Mouse (Mus musculus): ENCODE measurements around the gene Osbpl5. TPM values are rescaled to one million over a fixed set of nuclear protein-coding genes. Genes with fewer than 3 reads are reported as not detected.

Osbpl5 gene
- 10 to 100 TPM; 25.8 to 47.4 TPM for total RNA-seq (2021)
- 28.1 and 28.2 TPM in 2 replicates for polyA plus RNA-seq (2012; rRNA removed)
- long read RNA-seq, transcript Osbpl5-202 (22 exons, 3,775 nt) = major isoform, 27 of 39 reads
- long read RNA-seq, partial matches to known transcripts = 5 of 39 reads
- long read RNA-seq, other reads (novel, unspliced or antisense) = 6 of 39 reads

- DNase-seq = no peak
Observed at GRCm38 (mm10) chr7:143756125-143757026, at the start of gene Osbpl5. Gene Osbpl5 (minus strand): TSS chr7:143756985.

- no peak for DNase-seq
Observed at GRCm38 (mm10) chr7:143805199-143805624, 48.4 kb upstream of the Osbpl5 start.

- DNase-seq = peak; percentile 39
Observed at GRCm38 (mm10) chr7:143801195-143802065, 44.6 kb upstream of the Osbpl5 start.

DNA sequence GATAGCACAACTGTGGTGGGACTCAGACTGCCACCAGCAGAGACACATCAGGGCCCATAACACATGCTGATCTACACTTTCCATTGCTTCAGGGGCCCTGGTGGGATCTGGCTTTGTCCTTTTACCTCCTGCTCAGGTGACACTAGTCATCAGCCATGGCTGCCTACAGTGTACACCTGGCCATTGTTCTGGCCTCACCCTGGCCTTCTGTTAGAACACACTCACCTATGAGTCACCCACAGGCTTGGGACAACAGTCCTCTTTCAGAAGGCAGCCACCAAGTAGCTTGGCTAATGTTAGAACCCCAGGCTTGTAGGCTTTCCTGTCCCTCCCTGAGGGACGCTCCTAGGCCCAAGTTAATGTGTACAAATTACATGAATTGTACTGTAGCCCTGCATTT, 44.0 kb upstream of the Osbpl5 start:
- DNase-seq = no peak

GRCm38 (mm10) chr7:143798783-143799182, 42.0 kb upstream of the Osbpl5 start:
- no peak for DNase-seq

DNA sequence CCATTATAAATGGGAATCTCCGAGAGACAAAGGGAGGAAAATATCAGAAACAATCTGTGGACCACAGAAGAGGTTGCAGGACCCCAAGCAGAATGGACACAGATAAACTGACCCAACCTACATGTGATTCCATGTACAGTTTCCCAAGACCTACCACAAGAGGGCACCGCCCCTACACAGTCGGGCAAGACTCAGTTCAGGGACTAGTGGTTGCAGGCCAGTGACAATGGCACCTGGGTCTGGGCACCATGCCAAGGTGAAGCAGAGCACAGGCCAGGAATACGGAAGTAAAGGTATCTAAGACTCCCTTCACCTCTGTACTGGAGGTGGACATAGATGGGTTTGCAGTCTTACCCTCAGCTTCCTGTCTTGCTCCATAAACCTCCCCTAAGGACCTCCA, 36.3 kb upstream of the Osbpl5 start:
- DNase-seq = peak; percentile 49

GRCm38 (mm10) chr7:143792336-143792985, 35.7 kb upstream of the Osbpl5 start:
- no peak for DNase-seq

DNA sequence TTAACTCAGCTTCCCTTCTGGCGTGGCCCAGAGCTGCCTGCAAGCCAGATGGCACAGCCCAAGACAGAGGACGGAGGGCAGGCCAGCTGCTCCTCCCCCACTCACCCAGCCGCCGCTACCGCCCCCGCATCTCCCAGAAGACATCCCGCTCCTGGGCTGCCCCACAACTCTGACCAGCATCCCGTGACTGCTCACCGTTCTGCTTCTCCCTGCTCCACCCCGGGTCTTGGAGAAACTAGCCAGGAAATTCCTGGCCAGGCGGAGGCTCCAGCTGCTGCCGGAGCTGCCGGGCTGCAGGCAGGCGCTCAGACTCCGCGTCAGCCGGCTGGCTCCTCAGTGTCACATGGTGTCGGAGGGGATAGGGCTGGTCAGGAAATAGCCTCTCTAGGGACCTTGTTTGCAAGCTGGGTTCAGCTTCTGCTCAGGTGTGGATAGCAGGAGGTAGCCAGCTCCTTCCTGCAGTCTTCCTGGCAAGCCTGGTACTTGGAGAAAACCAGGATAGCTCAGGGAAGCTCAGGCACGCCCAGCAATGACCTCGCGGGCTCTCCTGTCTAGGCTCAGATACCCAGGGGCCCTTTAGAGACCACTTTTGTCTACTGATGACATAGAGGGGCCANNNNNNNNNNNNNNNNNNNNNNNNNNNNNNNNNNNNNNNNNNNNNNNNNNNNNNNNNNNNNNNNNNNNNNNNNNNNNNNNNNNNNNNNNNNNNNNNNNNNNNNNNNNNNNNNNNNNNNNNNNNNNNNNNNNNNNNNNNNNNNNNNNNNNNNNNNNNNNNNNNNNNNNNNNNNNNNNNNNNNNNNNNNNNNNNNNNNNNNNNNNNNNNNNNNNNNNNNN, 27.4 kb upstream of the Osbpl5 start, which contains the start of gene Mrgpre:
Gene Mrgpre, minus strand, starts transcription at position 505 of the 834 bp plus-strand sequence.
- peak; percentile 84 for DNase-seq

- no peak for DNase-seq
Observed at GRCm38 (mm10) chr7:143783378-143783995, 26.7 kb upstream of the Osbpl5 start.

DNA sequence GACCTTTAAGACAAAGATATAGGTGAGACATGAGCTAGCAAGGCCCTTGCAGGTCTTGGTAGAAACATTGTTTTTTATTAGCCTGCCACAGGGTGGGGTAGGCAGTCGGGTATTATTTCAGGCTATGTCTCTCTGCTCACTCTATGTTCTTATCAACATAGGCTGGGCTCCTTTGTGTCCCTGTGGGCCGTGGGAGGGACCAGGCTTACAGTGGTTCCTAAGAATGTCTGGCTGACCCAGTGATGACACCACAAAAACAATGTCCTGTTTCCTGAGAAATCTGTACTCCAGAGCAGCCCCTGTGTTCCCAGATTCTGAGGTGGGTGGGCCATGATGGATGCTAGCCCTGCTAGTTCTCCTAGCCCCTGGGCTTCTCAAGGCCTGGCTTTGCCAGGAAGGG, 20.6 kb upstream of the Osbpl5 start:
- peak; percentile 30 for DNase-seq

DNA sequence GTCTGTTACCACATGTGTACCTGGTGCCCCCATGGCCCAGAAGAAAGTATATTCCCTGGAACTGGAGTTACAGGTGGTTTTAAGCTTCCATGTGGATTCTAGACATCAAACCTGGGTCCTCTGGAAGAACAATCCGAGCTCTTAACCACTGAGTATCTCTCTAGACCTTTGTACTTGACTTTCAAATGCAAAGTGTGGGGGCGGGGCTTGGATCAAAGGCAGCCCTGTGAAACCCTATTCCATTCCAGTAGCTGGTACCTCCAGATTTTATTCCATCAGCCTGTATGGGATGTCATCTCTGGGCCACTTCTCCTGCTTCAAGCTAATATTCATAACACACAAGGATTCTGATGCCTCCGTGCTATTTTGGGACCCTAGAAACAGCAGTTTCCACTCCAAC, 19.4 kb upstream of the Osbpl5 start:
- DNase-seq = no peak

DNA sequence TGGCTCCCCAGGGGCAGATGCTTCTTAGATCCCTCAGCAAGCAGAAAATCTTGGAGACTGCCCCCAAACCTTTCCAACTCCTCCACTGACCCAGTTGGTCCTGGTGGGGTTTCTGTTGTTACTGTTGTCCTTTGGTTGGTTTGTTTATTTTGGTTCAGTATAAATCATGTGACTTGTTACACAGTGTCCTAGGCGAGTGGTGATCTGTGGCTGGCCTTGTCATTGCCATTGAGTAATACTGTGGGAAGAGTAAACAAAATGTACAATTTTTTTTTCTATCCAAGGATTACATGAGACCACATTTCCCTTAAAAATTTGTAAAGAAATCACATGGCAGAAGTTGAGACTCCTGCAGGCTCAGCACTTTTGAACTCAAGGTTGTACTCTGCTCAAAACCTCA, 12.7 kb upstream of the Osbpl5 start:
- peak; percentile 34 for DNase-seq

- no peak for DNase-seq
Observed at GRCm38 (mm10) chr7:143768267-143768666, 11.5 kb upstream of the Osbpl5 start.

DNA sequence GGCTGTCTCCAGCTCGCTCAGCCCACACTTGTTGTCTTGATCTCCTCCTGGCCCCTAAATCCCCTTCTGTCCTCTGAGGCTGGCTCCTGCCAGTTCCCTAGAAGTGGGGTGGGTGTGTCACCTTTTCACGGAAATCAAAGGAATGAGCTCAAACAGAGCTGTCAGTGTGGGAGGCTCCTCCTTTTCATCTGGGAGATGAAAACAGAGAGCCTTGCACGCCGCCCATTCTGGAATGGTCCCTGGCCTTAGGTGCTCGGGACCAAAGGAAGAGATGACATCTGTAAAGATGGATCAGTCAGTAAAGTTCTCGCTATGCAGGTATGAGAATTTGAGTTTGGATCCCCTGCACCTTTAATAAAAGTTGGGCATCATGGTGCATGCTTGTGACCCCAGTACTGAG, 10.1 kb upstream of the Osbpl5 start, which contains the start of gene Mrgprg:
Gene Mrgprg, minus strand, starts transcription at position 101 of the 400 bp plus-strand sequence.
- DNase-seq = no peak

DNA sequence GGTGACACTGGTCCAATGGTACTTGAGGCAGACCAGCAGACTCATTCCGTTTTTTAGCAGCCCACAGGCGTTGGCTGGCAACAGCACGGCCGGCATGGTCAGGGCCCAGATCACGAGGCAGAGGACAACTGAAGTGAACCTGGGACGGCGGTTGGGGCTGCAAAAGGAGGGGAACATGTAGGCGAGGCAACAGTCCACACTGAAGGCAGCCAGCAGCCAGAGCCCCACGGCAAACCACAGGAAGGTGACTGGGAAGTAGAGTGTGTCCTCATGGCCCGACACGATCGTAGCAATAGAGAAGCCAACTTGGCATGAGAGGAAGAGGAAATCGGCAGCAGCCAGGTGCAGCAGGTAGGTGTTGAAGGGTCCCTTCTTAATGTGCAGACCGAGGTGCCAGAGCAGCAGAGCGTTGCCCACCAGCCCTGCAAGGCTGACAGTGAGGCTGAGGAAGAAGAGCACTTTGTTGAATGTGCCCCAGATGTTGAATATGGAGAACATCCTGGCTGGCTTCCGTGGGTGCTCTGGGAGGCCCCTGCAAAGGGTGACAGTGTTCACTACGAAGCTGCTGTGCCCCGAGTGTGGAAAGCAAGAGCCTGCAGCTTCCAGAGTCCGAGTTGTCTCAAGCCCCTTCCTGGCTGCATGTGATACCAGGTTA, 8.2 kb upstream of the Osbpl5 start:
- DNase-seq = no peak

- no peak for DNase-seq
Observed at GRCm38 (mm10) chr7:143763794-143764193, 7.0 kb upstream of the Osbpl5 start.

- DNase-seq = no peak
Observed at GRCm38 (mm10) chr7:143758956-143759355, 2.2 kb upstream of the Osbpl5 start.

- DNase-seq = peak; percentile 14
Observed at GRCm38 (mm10) chr7:143757696-143758095, 911 bp upstream of the Osbpl5 start.

GRCm38 (mm10) chr7:143757027-143757390, 224 bp upstream of the Osbpl5 start:
- DNase-seq = peak; percentile 86

Data from adrenal gland, adult 2 months (tissue).